14 mouse cellular contexts compared by ENCODE assay signal in genomic region chr1:180572154-180572553, GRCm38 (mm10).
"Had no signal": no experiment of that assay in that cellular context is flagged by ENCODE, and none has a peak within 500 bp of the region (broad histone marks: within the 10 kb centered on the region; RNA-seq: fewer than 3 reads in every experiment).

No protein-coding gene starts in this region.

- H3K4me3 ChIP-seq: left cerebral cortex, adult 2 months; stomach, embryonic 15.5 days had no signal

- H3K9me3 ChIP-seq: liver, embryonic 13.5 days; stomach, embryonic 15.5 days had no signal

- DNase-seq: kidney, postnatal 25 days; layer of hippocampus, adult 9-11 months; liver, embryonic 13.5 days; lung, adult 2 months; lung, postnatal 14 days; lung, postnatal 4 days; midbrain, embryonic 14.5 days; right cerebral cortex, adult 18-20 months; right cerebral cortex, postnatal 14 days; right cerebral cortex, postnatal 4 days; thymus, postnatal 25 days had no signal

- H3K27me3 ChIP-seq: liver, embryonic 13.5 days; stomach, embryonic 15.5 days had no signal

- H3K27ac ChIP-seq: kidney, postnatal 0 days; left cerebral cortex, adult 2 months; liver, embryonic 13.5 days; stomach, embryonic 15.5 days had no signal
